8 mouse cellular contexts compared by ENCODE assay signal in genomic region chr13:62652681-62653368, GRCm38 (mm10). TPM values are rescaled to one million over a fixed set of nuclear protein-coding genes. Genes with fewer than 3 reads are reported as not detected.
A peak's percentile ranks its signal among the peaks of the same experiment; 100 is the strongest.
DNase-seq lines count a peak whose midpoint lies in the region; ATAC-seq and TF ChIP-seq lines count a peak whose summit lies in the region.
"Not testable (repeated sequence)": the region's sequence is repeated elsewhere in the genome, so short reads cannot be mapped to it uniquely, and the experiment has no call there.

No protein-coding gene starts in this region.

- H3K4me2 ChIP-seq in embryonic facial prominence, embryonic 15.5 days (replicated peaks), result peak overlapping the region; percentile 51
- H3K4me2 ChIP-seq in kidney, embryonic 14.5 days (replicated peaks; ENCODE audit: low read depth, low read length), result peak overlapping the region; percentile 38
- peak overlapping the region; percentile 46 for H3K4me2 ChIP-seq in limb, embryonic 14.5 days (replicated peaks; ENCODE audit: low read depth, low read length, severe bottlenecking)
- peak overlapping the region; percentile 55 for H3K4me2 ChIP-seq in midbrain, embryonic 16.5 days (ENCODE audit: low read length)

- not testable (repeated sequence) for H3K36me3 ChIP-seq in embryonic facial prominence, embryonic 15.5 days; heart, embryonic 10.5 days; kidney, embryonic 14.5 days (ENCODE audit: control insufficient read depth, insufficient read depth, low read length); limb, embryonic 14.5 days (ENCODE audit: control insufficient read depth, insufficient read depth, low read length); midbrain, embryonic 16.5 days (ENCODE audit: control insufficient read depth, insufficient read depth, low read length); spleen, adult 2 months (ENCODE audit: control insufficient read depth, insufficient read depth, low read length)

- not testable (repeated sequence) for H3K9me3 ChIP-seq in embryonic facial prominence, embryonic 15.5 days (replicated peaks); heart, embryonic 10.5 days; kidney, embryonic 14.5 days (ENCODE audit: control insufficient read depth, low read length); limb, embryonic 14.5 days (ENCODE audit: control insufficient read depth, low read length); midbrain, embryonic 16.5 days (replicated peaks; ENCODE audit: control insufficient read depth, low read length, poor library complexity, severe bottlenecking)

- H3K9ac ChIP-seq in embryonic facial prominence, embryonic 15.5 days, result peak overlapping the region; percentile 21; the same call in 1 of the 2 replicates
- H3K9ac ChIP-seq in kidney, embryonic 14.5 days (ENCODE audit: low read depth, low read length), result peak overlapping the region; percentile 63
- H3K9ac ChIP-seq in limb, embryonic 14.5 days (ENCODE audit: low read depth, low read length, severe bottlenecking), result peak overlapping the region; percentile 52
- H3K9ac ChIP-seq in midbrain, embryonic 16.5 days (ENCODE audit: low read depth, low read length), result peak overlapping the region; percentile 72

- peak; percentile 91 for DNase-seq in A20 (ENCODE audit: low read depth, low spot score)
- DNase-seq in heart, embryonic 10.5 days (ENCODE audit: low spot score), result peak; percentile 88
- peak; percentile 85 for DNase-seq in limb, embryonic 14.5 days (ENCODE audit: low spot score)
- peak; percentile 62 to 74 for DNase-seq in spleen, adult 2 months (ENCODE audit: low read depth in 1 of 2, low spot score in 2 of 2)

- not testable (repeated sequence) for H3K27ac ChIP-seq in bone marrow, adult 2 months (ENCODE audit: control insufficient read depth, insufficient read depth, low read depth, low read length, poor library complexity); embryonic facial prominence, embryonic 15.5 days (replicated peaks); kidney, embryonic 14.5 days (ENCODE audit: low read depth, low read length); limb, embryonic 14.5 days (replicated peaks; ENCODE audit: low read depth, low read length); spleen, adult 2 months (ENCODE audit: insufficient read depth, low read length)
- H3K27ac ChIP-seq in heart, embryonic 10.5 days, result peak overlapping the region; percentile 71; the same call in 1 of the 2 replicates
- peak overlapping the region; percentile 70 for H3K27ac ChIP-seq in midbrain, embryonic 16.5 days (ENCODE audit: low read length)

- not testable (repeated sequence) for TF ChIP-seq POLR2A in bone marrow, adult 2 months (IDR thresholded peaks at IDR 0.05; ENCODE audit: borderline replicate concordance, control insufficient read depth, low read depth, low read length); limb, embryonic 14.5 days (IDR thresholded peaks at IDR 0.05; ENCODE audit: borderline replicate concordance, extremely low read depth, insufficient read depth, insufficient read length); spleen, adult 2 months (IDR thresholded peaks at IDR 0.05; ENCODE audit: low read depth, low read length)

- TF ChIP-seq CTCF in bone marrow, adult 2 months (IDR thresholded peaks at IDR 0.05; ENCODE audit: control insufficient read depth, insufficient read depth, low read length); spleen, adult 2 months (IDR thresholded peaks at IDR 0.05; ENCODE audit: extremely low read depth, insufficient read depth, insufficient read length, insufficient replicate concordance): not testable (repeated sequence)

- peak overlapping the region; percentile 95 for H3K4me3 ChIP-seq in bone marrow, adult 2 months (replicated peaks; ENCODE audit: control insufficient read depth, low read depth, low read length)
- H3K4me3 ChIP-seq in embryonic facial prominence, embryonic 15.5 days (replicated peaks), result peak overlapping the region; percentile 62
- peak overlapping the region; percentile 67 for H3K4me3 ChIP-seq in heart, embryonic 10.5 days
- H3K4me3 ChIP-seq in kidney, embryonic 14.5 days (ENCODE audit: low read length), result peak overlapping the region; percentile 56
- peak overlapping the region; percentile 51 for H3K4me3 ChIP-seq in limb, embryonic 14.5 days (replicated peaks; ENCODE audit: low read length)
- peak overlapping the region; percentile 56 for H3K4me3 ChIP-seq in midbrain, embryonic 16.5 days (ENCODE audit: low read depth, low read length)
- H3K4me3 ChIP-seq in spleen, adult 2 months (ENCODE audit: extremely low read depth, insufficient read depth, insufficient read length), result peak overlapping the region; percentile 90

- 1% methylated on average over 16 of the region's 16 CpGs for WGBS in bone marrow, adult 2 months
- 1% methylated on average over 16 of the region's 16 CpGs for WGBS in embryonic facial prominence, embryonic 15.5 days
- under 1% methylated on average over 16 of the region's 16 CpGs for WGBS in heart, embryonic 10.5 days
- WGBS in kidney, embryonic 14.5 days, result under 1% methylated on average over 16 of the region's 16 CpGs
- WGBS in limb, embryonic 14.5 days, result 1% methylated on average over 16 of the region's 16 CpGs
- WGBS in midbrain, embryonic 16.5 days, result under 1% methylated on average over 16 of the region's 16 CpGs
- WGBS in spleen, adult 2 months, result 3% methylated on average over 16 of the region's 16 CpGs

- H3K4me1 ChIP-seq in bone marrow, adult 2 months (ENCODE audit: control insufficient read depth, insufficient read depth, low read length); embryonic facial prominence, embryonic 15.5 days; heart, embryonic 10.5 days; kidney, embryonic 14.5 days (ENCODE audit: control insufficient read depth, insufficient read depth, low read length); limb, embryonic 14.5 days (ENCODE audit: control insufficient read depth, insufficient read depth, low read length); midbrain, embryonic 16.5 days (ENCODE audit: control insufficient read depth, insufficient read depth, low read length); spleen, adult 2 months (ENCODE audit: control insufficient read depth, insufficient read depth, insufficient read length): not testable (repeated sequence)

- peak; percentile 94 for ATAC-seq in embryonic facial prominence, embryonic 15.5 days (ENCODE audit: insufficient number of reproducible peaks, low FRiP score, low TSS enrichment, low read depth)
- ATAC-seq in kidney, embryonic 14.5 days (ENCODE audit: low FRiP score, low TSS enrichment), result peak; percentile 100
- ATAC-seq in limb, embryonic 14.5 days (ENCODE audit: low FRiP score, low read depth), result peak; percentile 95
- peak; percentile 100 for ATAC-seq in midbrain, embryonic 16.5 days

- not testable (repeated sequence) for H3K27me3 ChIP-seq in embryonic facial prominence, embryonic 15.5 days; heart, embryonic 10.5 days (ENCODE audit: insufficient read depth, poor library complexity, severe bottlenecking); kidney, embryonic 14.5 days (ENCODE audit: control insufficient read depth, insufficient read depth, low read length); limb, embryonic 14.5 days (ENCODE audit: control insufficient read depth, insufficient read depth, low read length); midbrain, embryonic 16.5 days (ENCODE audit: control insufficient read depth, insufficient read depth, low read depth, low read length); spleen, adult 2 months (ENCODE audit: control insufficient read depth, insufficient read depth, low read length)

RNA-seq across cellular contexts. Expression of gene 6720489N17Rik, which starts 28.8 kb away (rescaled TPM):
- polyA plus RNA-seq in bone marrow, adult 2 months (2011; ENCODE audit: insufficient read depth, insufficient read length, low replicate concordance, missing spikeins), result 2.6 and 4.9 TPM in 2 replicates
- 11.9 and 13.0 TPM in 2 replicates for polyA plus RNA-seq in embryonic facial prominence, embryonic 15.5 days (2015; fragmentation: Nextera tagmentation; extraction: Ambion mirVana)
- 10.5 and 11.4 TPM in 2 replicates for polyA plus RNA-seq in heart, embryonic 10.5 days (2016; fragmentation: Nextera tagmentation; extraction: Ambion mirVana)
- 16.6 and 20.0 TPM in 2 replicates for polyA plus RNA-seq in kidney, embryonic 14.5 days (2014; fragmentation: Nextera tagmentation; extraction: Ambion mirVana)
- polyA plus RNA-seq in limb, embryonic 14.5 days (2012; rRNA removed), result 3.8 and 5.8 TPM in 2 replicates
- 10.0 and 10.7 TPM in 2 replicates for polyA plus RNA-seq in limb, embryonic 14.5 days (2014; fragmentation: Nextera tagmentation; extraction: Ambion mirVana)
- 7.5 and 9.6 TPM in 2 replicates for polyA plus RNA-seq in midbrain, embryonic 16.5 days (2015; fragmentation: Nextera tagmentation; extraction: Ambion mirVana)
- polyA plus RNA-seq in spleen, adult 2 months (2012; rRNA removed), result 0.15 and 0.26 TPM in 2 replicates

Comparison
In these comparisons a context has a peak if more than half of its experiments do, and no peak if none do; other contexts are left out.
1. H3K9ac ChIP-seq: peak in every context shown above with its lines; median percentile 72 in midbrain, embryonic 16.5 days; 63 in kidney, embryonic 14.5 days; 52 in limb, embryonic 14.5 days; 21 in embryonic facial prominence, embryonic 15.5 days.